Mouse (Mus musculus) common myeloid progenitor, adult 5-6 weeks (primary cell): ENCODE measurements around the gene Mrps6. TPM values are rescaled to one million over a fixed set of nuclear protein-coding genes. Genes with fewer than 3 reads are reported as not detected.
A peak's percentile ranks its signal among the peaks of the same experiment; 100 is the strongest.

ENCODE experiments used
- ATAC-seq: replicated peaks from 2 replicates; pipeline ENCODE4 v1.8.0; 2016; ENCODE audit warnings: low read depth, mild to moderate bottlenecking, moderate TSS enrichment, inconsistent platforms; ENCODE audit not compliant: poor library complexity, severe bottlenecking
- total RNA-seq: library from RNA; stranded (forward); fragments of 200-1000, 187-1606 nt; gene quantifications from 2 replicates; pipeline ENCODE4 v1.2.3, GENCODE M21; 2017

Gene Mrps6
- total RNA-seq: 30.2 and 34.8 TPM in 2 replicates

DNA sequence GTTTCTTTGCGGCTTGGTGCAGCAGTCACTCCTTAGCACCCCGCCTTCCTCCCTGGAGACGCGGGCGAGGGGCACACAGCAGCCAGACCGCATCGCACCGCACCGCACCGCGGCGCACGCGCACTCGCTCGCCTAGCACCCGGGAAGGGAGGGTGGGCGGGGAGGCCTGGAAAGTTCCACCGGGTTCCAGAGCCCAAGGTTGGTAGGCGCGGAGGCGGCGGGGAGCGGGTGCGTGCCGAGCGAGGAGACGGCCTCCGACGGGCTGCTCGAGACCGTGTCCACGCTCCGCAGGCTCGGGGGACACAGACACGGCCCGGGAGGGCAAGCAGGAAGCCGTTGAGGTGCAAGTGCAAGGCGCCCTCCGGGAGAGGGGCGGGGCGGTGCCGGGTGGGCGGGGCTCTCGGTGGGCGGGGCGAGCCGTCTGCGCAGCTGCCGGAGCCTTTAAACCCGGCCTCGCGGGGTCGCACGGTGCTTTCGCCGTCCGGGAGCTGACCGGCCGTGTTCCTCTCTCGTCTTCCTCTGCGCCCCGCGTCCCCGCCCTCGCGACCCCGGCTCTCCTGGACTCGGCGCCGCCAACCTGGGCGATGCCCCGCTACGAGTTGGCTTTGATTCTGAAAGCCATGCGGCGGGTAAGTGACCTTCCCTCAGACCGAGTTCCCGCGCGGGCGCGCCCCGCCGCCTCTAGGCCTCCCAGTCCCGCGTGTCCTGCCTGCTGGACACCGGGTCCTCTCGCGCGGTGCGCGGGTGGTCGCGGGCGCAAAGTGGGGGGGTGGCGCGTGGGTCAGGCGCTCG lies at the start of gene Mrps6, which contains the start of the genes Gm49711 and Slc5a3:
Gene Mrps6 (plus strand): TSS at position 419 of the 792 bp plus-strand sequence.
Gene Gm49711 (plus strand): TSS at position 465 of the 792 bp plus-strand sequence.
Gene Slc5a3 (plus strand): TSS at position 471 of the 792 bp plus-strand sequence.
- peak; percentile 71 for ATAC-seq

DNA sequence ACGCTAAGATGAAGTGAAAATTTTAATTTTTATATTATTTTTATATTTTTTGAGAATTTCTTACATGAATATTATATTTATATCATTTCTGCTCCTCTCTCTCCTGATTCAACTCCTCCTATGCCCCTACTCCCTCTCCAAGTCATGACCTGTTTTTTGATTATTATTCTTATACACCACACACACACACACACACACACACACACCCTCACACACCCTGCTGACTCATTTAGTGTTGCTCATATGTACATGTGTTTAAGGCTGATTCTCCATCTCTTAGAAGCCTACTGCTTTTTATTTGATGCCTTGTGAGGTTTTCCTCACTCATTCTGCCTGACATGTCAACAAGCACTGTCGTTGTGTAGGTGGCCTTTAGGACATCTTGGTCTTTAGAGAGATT lies 48.5 kb upstream of the Mrps6 start:
- no peak for ATAC-seq

DNA sequence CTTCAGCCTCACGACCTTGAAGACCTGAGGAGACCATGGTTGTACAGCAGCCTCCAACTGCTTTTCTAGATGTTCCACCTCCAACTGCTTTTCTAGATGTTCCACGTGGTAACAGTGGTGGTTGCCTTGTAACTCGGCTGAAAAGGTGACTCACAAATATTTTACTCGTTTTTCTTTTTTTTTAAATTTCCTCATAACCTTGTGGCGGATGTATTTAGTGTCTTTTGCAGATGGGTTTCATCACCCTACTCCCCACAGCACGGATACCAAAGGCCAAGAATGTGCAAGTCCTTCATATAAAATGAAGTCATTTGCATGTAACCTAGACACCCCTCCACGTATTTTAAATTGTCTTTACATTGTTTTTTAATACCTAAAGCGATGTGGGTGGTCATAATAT lies 41.3 kb upstream of the Mrps6 start:
- ATAC-seq: no peak

DNA sequence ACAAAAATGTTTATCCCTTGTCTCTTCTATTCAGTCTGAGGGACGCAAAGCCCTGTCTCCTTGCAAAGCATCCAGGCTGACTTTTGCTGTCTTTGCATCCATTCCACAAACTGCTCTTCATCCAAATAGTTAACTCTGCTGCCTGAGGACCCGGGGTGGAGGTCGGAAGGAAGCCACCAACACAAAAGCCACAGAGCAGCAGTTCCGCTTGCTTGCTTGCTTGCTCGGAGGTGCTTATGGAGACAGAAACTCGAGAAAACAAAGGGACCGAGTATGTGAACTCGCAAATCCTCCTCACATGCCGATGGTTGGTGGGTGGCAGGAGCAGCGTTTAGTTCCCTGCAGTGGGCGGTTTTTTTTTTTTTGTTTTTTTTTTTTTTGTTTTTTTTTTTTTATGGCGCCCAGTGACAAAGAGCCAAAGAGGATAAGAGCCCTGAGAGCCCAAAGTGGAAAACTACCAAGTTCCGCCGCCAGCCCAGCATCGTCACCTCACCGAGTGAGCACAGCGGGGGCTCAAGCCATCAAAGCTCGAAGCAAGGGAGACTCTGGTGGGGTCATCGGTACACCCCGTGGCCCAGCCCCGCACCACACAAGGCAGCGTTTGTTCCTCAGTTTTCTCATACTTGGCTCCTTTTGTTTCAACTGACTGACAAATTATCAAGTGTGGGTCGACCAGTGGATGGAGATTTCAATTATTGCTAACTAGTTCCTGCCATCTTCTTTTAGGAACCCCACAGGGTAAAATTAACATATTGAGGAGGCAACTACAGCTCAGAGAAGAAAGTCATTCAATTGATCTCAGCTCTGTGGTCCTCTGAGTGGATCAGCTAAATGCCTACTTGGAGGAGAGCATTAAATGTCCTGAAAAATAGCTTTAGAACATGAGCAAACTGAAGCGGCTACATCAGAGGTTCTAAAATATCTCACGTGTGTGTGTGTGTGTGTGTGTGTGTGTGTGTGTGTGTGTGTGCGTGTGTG lies 38.6 kb upstream of the Mrps6 start:
- peak; percentile 64 for ATAC-seq

DNA sequence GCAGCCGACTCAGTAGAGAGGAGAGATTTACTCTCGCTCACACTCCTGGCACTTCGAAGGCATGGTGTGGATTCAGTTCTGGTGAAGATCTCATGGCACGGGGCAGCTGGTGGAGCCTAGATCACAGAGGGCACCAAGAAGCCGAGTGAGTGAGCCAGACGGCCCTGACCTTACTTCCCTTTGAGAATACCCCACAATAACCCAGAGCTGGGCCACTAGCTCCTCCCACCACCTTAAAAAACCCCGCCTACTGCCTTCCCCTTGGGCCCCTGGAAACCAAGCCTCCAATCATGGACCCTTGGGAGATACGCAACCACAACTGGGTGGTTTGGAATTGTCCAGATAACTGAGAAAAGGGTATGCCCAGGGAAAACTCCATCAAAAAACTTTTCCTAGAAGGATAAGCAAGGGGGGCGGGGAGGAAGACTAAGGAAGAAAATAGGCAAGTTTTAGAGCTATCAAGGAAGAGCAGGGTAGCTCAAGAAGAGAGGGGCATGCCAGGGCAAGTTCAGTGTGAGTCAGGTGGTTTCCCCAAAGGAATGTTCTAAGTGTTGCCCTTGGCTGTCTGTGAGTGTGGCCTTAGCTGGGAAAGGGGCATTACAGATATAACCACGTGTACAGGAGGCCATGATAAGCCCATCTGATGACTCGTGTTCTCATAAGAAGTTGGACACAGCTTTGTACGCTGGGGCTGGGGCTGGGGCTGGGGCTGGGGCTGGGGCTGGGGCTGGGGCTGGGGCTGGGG lies 36.2 kb upstream of the Mrps6 start:
- peak; percentile 45 for ATAC-seq

DNA sequence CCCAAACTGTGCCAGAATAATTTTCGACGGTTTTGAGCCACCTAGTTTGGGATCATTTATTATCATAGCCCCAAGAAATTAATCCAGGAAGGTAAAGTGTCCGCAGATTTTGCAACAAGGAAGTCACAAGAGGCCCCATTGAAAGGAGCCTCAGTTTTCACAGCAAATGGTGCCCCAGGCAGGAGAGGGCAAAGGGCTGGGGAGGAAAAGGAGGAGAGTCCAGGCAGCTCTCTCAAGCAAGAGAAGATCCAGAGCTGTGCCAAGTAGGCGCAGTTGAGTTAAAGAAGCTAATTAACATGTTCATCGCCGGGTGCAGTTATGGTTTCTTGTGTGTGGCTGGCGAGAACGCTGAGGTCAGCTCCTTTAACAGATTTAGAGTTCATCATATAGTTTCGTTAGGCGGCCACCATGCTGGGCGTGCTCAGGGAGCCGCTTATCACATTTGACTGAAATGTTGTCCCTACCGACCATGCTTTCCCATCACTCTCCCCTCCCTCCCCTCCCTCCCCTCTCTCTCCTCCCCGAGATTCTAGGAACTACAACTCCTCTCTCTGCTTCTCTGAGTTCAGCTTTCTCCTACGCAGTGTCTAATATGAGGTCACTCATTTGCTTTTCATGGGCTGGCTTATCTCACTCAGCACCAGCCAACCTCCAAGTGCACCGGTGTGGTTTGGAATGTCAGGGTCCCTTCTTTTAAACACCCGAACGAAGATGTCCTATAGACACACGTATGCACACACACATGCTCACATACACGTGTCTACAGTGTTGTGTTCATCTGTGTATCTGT lies 35.4 kb upstream of the Mrps6 start:
- ATAC-seq: no peak

DNA sequence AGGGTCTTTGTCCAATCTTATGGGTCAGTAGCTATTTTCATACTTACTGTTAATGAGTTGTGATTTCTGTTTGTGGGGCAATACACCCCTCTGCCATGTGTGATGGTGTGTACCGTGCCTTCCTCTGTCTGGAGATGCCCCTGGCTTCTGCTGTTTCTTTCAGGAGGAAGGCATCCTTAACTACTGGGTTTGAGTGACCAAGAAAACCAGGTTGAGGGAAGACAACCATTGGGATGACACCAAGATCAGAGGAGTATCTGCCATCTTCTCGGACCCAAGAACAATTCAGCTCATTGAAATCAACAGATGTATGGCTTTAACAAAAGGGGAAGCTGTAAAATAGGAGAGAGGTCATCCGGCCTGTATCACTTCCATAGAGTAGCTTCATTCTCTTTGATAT lies 24.8 kb upstream of the Mrps6 start:
- no peak for ATAC-seq

DNA sequence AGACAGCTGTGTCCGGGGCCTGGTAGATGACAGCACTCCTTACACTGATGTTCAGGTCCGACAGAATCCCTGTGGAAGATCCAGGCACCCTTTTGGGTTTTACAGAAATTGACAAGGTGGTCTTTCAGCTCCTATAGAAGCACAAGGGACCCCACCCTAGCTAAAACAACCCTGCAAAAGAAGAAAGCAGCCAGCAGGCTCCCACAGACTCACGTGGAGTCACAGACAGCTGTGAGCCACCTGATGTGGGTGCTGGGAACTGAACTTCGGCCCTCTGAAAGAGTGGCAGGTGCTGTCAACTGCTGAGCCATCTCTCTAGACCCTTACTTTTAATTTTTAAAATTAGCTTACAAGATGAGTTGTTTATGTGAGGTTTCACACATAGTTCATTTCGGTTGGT lies 23.4 kb upstream of the Mrps6 start:
- ATAC-seq: no peak

DNA sequence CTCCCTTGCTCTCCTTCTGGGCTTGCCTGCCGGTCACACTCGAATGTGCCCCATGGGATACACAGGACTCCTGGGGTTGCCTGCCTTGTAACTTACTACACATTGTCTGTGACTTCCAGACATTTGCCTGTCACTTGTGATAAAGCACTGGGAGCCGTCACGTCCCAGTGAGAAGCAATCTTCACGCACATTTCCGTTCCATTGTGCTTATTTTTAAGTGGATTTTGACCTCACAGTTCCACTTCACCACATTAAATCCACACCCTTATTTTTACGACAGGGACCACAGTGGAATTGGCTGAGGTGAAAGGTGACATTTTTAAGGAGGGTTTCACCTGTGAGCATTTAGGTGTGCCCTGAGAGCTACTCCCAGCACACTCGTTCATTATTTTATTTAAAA lies 21.4 kb upstream of the Mrps6 start:
- ATAC-seq: no peak

DNA sequence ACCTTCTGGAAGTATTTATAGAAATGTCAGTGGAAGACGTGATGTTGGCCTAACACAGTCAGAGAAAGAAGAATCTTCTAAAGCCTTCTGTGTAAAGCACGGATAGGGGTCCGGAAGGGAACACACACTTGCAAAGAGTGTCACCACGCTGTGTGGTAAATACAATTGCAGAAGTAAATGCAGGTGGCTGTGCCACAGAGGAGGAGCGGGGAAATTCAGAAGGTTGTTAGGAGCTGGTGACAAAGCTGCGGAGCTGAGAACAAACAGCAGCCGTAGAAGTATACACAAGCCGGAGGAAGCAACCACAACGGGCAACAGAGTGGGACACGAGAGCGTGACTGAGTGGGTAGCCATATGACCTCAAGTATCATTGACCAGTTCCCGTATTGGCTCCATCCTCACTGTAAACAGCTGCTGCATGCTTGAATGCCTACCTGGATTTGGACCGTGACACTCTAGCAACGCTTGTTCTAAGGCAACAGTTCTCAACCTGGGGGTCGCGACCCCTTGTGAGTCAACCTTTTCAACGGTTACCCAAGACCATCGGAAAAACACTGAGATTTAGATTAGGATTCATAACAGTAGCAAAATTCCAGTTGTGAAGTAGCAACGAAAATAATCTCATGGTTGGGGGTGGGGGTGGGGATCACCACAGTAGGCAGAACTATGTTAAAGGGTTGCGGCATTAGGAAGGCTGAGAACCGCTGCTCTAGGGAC lies 20.0 kb upstream of the Mrps6 start:
- ATAC-seq: peak; percentile 96

DNA sequence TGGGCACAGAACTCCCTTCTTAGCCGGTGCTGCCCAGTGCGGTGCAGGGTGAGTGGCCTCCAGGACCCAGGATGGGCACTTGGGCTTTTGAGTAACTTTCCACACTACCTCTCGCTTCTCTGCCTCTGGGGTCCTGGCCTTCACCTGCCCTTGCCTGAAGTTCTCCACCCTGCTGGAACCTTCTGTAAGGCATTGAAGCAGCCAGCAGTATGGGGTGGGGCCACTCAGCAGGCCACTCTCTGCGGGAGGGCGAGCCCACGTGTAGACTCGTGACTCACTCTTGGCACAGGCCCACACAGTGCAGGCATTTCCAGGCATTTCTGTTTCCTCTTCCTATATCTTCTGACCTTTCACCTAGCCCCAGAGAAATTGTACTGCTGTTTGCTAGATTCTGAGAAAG lies 18.6 kb upstream of the Mrps6 start:
- ATAC-seq: no peak

DNA sequence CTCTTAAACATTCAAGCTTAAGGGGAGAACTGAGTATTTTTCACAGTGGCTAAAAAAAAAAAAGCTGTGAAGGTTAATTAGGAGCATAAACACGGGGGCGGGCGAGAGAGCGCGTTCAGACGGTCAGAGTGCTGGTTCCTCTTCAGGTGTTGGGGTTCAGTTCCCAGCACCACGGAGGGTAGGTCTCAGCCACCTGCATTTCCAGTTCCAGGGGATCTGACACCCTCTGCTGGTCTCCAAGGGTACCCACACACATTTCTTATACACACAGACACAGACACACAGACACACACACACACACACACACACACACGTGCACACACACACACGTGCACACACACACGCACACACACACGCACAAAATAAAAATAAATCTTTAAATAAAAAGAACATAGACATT lies 18.1 kb upstream of the Mrps6 start:
- no peak for ATAC-seq

DNA sequence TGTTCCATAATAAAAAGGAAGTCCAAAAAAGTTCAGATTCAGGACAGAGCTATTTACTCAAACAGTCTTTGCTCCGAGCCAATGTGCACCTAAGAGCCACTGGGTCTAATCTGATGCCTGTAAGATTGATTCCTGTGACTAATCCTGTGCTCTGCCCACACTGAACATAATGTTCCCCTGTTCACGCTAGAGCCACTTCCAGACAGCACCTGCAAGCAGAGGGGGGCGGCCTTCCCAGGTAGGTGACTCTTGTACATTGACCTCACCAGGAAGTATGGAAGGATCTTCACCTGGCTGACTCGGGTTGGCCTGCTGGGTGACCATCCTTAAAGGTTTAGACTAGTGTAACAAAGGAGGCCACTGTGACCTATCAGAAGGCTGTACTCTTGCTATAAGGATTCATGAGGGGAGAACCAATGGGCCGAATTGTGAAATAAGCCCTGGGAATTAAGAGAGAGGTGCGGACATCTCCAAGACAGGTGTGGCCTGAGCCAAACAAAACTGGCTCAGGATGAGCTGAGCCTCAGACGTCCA lies 6.2 kb upstream of the Mrps6 start:
- ATAC-seq: no peak

DNA sequence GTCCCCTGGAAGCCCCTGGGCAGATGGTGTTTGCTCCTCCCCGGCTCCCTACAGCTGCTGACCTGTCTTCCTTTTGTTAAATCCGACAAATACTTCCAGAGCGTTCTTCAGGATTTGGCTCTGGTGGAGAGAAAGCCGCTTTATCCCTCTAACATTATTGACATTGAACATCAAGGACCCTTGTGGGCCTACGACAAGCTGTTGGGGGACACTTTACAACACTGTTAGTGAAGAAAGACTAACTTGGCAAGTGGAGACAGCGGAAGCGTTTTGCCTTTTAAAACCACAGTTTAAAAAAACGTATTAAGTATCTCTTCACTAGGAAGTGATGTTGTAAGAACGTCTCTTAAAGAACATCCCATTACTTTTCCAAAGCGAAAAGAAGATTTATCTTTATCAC lies 5.5 kb upstream of the Mrps6 start:
- ATAC-seq: no peak

DNA sequence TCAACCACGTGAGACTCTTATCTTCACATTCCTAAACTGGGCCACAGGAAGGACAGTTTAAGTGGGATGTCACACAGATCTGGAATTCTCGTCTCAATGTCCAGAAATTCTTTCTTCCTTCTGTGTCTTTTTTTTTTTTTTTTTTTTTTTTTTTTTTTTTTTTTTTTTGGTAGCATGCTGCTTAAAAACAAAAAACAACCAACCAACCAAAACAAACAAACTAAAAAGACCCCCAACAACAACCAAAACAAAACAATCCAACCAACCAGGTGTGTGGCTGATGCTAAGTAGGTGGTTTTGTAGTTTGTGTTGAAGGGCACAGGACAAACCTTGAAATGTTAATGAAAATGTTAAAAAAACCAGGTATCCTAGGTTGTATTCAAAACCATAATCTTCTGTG lies 1.4 kb upstream of the Mrps6 start:
- no peak for ATAC-seq

DNA sequence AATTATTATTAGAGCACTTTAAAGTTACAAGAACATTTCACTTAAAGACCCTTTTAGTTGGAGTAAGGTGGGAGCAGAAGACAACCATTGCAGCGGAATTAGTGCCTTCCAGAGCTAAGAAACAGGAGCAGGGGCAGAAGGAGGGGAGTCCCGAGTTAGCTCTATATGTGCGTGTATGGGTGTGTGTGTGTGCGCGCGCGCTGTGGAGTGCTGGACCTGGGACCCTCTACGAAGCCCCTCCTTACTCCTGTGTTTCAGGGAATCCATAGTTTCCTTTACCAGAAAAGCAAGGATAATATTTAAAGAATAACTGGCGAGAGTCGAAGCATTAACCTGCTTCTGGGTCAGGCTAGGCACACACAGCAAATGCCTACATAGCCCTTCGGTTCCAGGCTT lies 616 bp upstream of the Mrps6 start:
- ATAC-seq: peak; percentile 19

DNA sequence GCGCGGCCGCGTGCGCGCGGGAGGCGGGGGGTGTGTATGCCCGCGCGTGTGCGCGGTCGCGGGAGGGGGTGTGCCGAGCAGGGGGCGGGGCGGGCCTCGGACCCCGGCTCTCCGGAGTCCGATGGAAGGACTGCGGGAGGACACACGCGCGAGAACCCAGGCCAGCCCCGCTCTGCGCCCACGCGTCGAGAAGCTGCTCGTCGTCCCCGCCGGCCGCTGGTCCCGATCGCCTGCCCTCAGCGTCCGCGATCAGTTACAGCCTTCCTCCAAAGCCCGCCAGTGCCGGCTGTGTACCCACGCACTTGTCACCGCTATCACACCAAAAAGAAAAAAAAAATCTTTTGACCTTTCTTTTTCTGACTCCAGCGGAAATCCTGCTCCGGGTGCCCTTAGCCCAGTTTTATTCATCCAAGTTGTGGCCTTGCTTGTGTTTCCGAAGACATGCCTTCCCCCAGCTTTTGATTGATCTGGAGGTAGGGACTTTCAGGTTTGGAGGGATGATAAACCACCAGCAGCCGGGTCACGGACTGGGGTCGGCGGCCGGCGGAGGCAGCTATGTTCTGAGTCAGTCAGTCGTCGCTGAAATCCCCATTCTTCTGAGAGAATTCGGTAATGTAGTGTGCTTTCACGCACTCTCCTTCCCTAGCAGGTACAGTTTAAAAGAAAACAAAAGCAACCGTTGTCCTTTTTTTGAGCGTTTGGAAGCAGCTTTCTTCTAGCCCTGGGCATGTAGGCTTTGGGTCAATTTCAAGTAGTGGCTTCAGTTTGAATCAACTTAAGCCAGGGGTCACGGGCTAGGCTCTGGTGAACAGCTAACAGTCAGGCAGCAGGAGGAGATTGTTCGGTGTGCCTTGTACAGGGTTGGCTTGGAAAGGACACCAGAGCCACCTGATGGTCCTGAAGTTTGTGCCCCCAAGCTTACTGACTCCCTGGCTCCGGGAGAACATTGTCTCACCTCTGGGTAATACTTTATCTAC lies 862 bp downstream of the Mrps6 start:
- no peak for ATAC-seq
